Mouse (Mus musculus): ENCODE measurements around the gene Syt14.

DNA sequence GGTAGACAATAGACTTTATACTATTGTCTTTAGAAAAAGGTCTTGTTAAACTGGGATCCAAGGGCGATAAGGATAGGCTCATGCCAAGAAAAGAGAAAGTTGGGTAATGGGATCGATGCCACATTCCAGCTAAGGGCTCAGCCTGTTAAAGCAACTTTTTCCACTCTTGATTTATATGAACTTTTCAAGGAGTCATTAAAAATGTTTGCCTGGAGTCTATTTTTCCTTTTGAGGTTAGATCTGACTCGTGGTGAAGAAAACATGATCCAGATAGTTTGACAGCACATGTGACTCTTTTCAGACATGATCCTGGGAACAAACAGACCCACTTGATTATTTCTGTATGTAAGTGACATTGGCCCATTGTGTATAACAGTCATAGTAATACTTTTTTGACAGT is 144.9 kb downstream of the Syt14 start:
- no peak for TF ChIP-seq POLR2A (IDR thresholded peaks at IDR 0.05; ENCODE audit: extremely low read depth, insufficient read depth, low read length)
- TF ChIP-seq CTCF (IDR thresholded peaks at IDR 0.05; ENCODE audit: low read depth, low read length) = no peak

All from liver, adult 2 months (tissue).